In the genomic region with DNA sequence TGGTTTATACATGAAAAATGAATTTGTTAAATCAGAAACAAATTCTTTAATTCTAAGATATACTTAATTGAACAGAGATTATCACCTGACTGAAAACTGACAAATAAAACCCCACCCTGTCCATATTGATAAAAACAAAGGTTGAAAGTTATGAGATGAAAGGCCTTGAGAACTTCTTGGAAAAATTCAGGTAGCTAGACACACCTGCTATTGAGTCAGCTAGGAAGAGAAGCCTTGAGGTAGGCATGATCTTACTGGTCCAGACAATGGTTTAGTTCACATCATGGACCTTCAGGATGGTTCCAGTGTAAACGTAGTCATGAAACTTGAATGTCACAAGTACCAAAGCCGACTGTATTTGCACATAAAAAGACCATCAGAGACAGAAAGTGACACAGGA, we compare ENCODE assay signal across 22 mouse cellular contexts.
"Had no signal": no experiment of that assay in that cellular context is flagged by ENCODE, and none has a peak within 500 bp of the region (broad histone marks: within the 10 kb centered on the region; RNA-seq: fewer than 3 reads in every experiment).

No protein-coding gene starts in this region.

- DNase-seq: gastrocnemius, adult 2 months; gastrocnemius, postnatal 14 days; gastrocnemius, postnatal 36 days; heart, postnatal 10 days; heart, postnatal 4 days; kidney, postnatal 10 days; kidney, postnatal 4 days; liver, embryonic 13.5 days had no signal

- ATAC-seq: hindbrain, embryonic 16.5 days; inflammation-experienced regulatory T-cells, adult 6 months had no signal

- H3K9me3 ChIP-seq: heart, embryonic 10.5 days; heart, embryonic 12.5 days; hindbrain, embryonic 10.5 days; hindbrain, embryonic 12.5 days; kidney, embryonic 15.5 days; limb, embryonic 10.5 days; limb, embryonic 12.5 days; liver, embryonic 13.5 days; liver, embryonic 15.5 days had no signal

- H3K4me3 ChIP-seq: gastrocnemius, adult 2 months; heart, embryonic 10.5 days; heart, embryonic 12.5 days; hindbrain, embryonic 10.5 days; hindbrain, embryonic 12.5 days; kidney, embryonic 15.5 days; layer of hippocampus, adult 2 months; left cerebral cortex, adult 2 months; limb, embryonic 10.5 days; limb, embryonic 12.5 days; liver, embryonic 13.5 days; liver, embryonic 15.5 days had no signal

- H3K4me2 ChIP-seq: heart, embryonic 12.5 days; hindbrain, embryonic 12.5 days; hindbrain, embryonic 14.5 days; kidney, embryonic 15.5 days; limb, embryonic 12.5 days; liver, embryonic 11.5 days; liver, embryonic 13.5 days; liver, embryonic 15.5 days had no signal

- H3K27me3 ChIP-seq: heart, embryonic 12.5 days; hindbrain, embryonic 12.5 days; kidney, embryonic 15.5 days; limb, embryonic 12.5 days; liver, embryonic 13.5 days; liver, embryonic 15.5 days had no signal

- H3K9ac ChIP-seq: heart, embryonic 12.5 days; hindbrain, embryonic 12.5 days; hindbrain, embryonic 14.5 days; kidney, embryonic 15.5 days; limb, embryonic 12.5 days; liver, embryonic 13.5 days; liver, embryonic 15.5 days had no signal

- H3K27ac ChIP-seq: gastrocnemius, adult 2 months; heart, embryonic 10.5 days; hindbrain, embryonic 10.5 days; hindbrain, embryonic 12.5 days; hindbrain, embryonic 14.5 days; kidney, embryonic 15.5 days; layer of hippocampus, adult 2 months; left cerebral cortex, adult 2 months; limb, embryonic 10.5 days; limb, embryonic 12.5 days; liver, embryonic 13.5 days; liver, embryonic 15.5 days had no signal

- H3K4me1 ChIP-seq: heart, embryonic 10.5 days; heart, embryonic 12.5 days; hindbrain, embryonic 10.5 days; hindbrain, embryonic 12.5 days; kidney, embryonic 15.5 days; limb, embryonic 10.5 days; limb, embryonic 12.5 days; liver, embryonic 13.5 days; liver, embryonic 15.5 days had no signal

- H3K36me3 ChIP-seq: heart, embryonic 10.5 days; heart, embryonic 12.5 days; hindbrain, embryonic 10.5 days; hindbrain, embryonic 12.5 days; kidney, embryonic 15.5 days; limb, embryonic 10.5 days; limb, embryonic 12.5 days; liver, embryonic 13.5 days; liver, embryonic 15.5 days had no signal
